Mouse (Mus musculus) testis, adult 2 months (tissue): Measurements from ENCODE around the gene Qk. TPM values are rescaled to one million over a fixed set of nuclear protein-coding genes. Genes with fewer than 3 reads are reported as not detected.

Experiments
- H3K27ac ChIP-seq: fragments of 200-500 bp; 2 replicates; pipeline ENCODE4 v1.5.1; 2012; ENCODE audit warnings: low read depth, low read length; ENCODE audit not compliant: control insufficient read depth, insufficient read depth
- H3K27me3 ChIP-seq: fragments of 200-500 bp; 2 replicates; pipeline ENCODE4 v1.6.1; 2012; ENCODE audit warnings: mild to moderate bottlenecking, low read length, moderate library complexity; ENCODE audit not compliant: control insufficient read depth, insufficient read depth
- H3K36me3 ChIP-seq: fragments of 200-500 bp; 2 replicates; pipeline ENCODE4 v1.6.1; 2012; ENCODE audit warnings: mild to moderate bottlenecking, low read length; ENCODE audit not compliant: control insufficient read depth, insufficient read depth
- H3K4me1 ChIP-seq: fragments of 200-500 bp; 2 replicates; pipeline ENCODE4 v1.6.1; 2012; ENCODE audit warnings: low read length; ENCODE audit not compliant: control insufficient read depth, insufficient read depth
- H3K4me3 ChIP-seq: fragments of 200-500 bp; 2 replicates; pipeline ENCODE4 v1.5.1; 2012; ENCODE audit warnings: low read depth, mild to moderate bottlenecking, low read length, moderate library complexity, mixed read lengths; ENCODE audit not compliant: control insufficient read depth
- CTCF ChIP-seq: fragments of 200-500 bp; IDR thresholded peaks from 2 replicates; pipeline ENCODE4 v1.5.1; 2012; ENCODE audit warnings: low read depth, mild to moderate bottlenecking, inconsistent platforms, low read length, moderate library complexity; ENCODE audit not compliant: control insufficient read depth, insufficient read depth, insufficient replicate concordance
- POLR2A ChIP-seq: fragments of 200-500 bp; IDR thresholded peaks from 2 replicates; pipeline ENCODE4 v1.6.1; 2012; ENCODE audit warnings: low read depth, mild to moderate bottlenecking, inconsistent platforms, low read length, moderate library complexity; ENCODE audit not compliant: control insufficient read depth
- polyA plus RNA-seq: library from polyadenylated mRNA; depleted of rRNA; stranded (reverse); fragments of >200 nt; gene quantifications from 2 replicates; pipeline ENCODE4 v1.2.3, GENCODE M21; 2012

The Qk gene
- polyA plus RNA-seq, 1 experiment: 197 TPM

GRCm38 (mm10) chr17:10317981-10318551 lies 1.6 kb downstream of the Qk start:
- Histone ChIP-seq H3K4me3 (peak overlapping the region; percentile 91), H3K4me1 (no peaks in the 10 kb centered on the region; the same call in 1 of the 2 replicates), H3K27me3 (no peaks in the 10 kb centered on the region), H3K36me3 (no peaks in the 10 kb centered on the region), H3K27ac (peak overlapping the region; percentile 91)
- TF ChIP-seq CTCF: no peak
- 0 out of 2 replicates have a peak, but pooled peaks have one; percentile 18 for TF ChIP-seq POLR2A

- no peak for TF ChIP-seq CTCF
- no peak for TF ChIP-seq POLR2A
- no peaks in the 10 kb centered on the region; the same call in 1 of the 2 replicates for H3K4me1 ChIP-seq
- H3K27me3 ChIP-seq: no peaks in the 10 kb centered on the region
- H3K27ac ChIP-seq: peak overlapping the region; percentile 91
- peak overlapping the region; percentile 91; the same call in 1 of the 2 replicates for H3K4me3 ChIP-seq
- H3K36me3 ChIP-seq: no peaks in the 10 kb centered on the region
Observed at GRCm38 (mm10) chr17:10317186-10317585, 2.5 kb downstream of the Qk start.

GRCm38 (mm10) chr17:10316446-10316845 lies 3.2 kb downstream of the Qk start:
- TF ChIP-seq POLR2A (no peak), CTCF (no peak)
- Histone ChIP-seq H3K4me3 (no peak overlapping the region), H3K27me3 (no peaks in the 10 kb centered on the region), H3K27ac (no peak overlapping the region), H3K4me1 (no peaks in the 10 kb centered on the region; the same call in 1 of the 2 replicates), H3K36me3 (no peaks in the 10 kb centered on the region)

DNA sequence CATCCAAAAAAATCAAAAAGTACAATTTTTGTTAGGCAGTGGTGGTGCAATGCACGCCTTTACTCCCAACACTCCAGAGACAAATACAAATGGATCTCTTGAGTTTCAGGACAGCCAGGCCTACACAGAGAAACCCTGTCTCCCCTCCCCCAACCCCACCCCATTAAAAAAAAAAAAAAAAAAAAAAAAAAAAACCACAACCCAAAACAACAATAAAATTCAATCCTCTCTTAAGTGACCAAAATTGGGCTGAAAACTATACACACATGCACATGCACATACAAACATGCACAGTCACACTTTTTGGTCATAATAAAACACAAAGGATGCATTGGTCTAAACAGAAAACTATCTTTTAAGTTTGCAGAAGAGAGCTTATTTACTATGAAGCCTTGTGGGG lies 9.6 kb downstream of the Qk start:
- H3K27me3 ChIP-seq: no peaks in the 10 kb centered on the region
- TF ChIP-seq CTCF (no peak), POLR2A (no peak)
- H3K4me1 ChIP-seq: peaks cover 5% of the 10 kb centered on the region
- no peak overlapping the region for H3K4me3 ChIP-seq
- H3K27ac ChIP-seq: no peak overlapping the region
- no peaks in the 10 kb centered on the region for H3K36me3 ChIP-seq

GRCm38 (mm10) chr17:10309135-10309623 lies 10.5 kb downstream of the Qk start:
- Histone ChIP-seq H3K27ac (no peak overlapping the region), H3K27me3 (no peaks in the 10 kb centered on the region), H3K4me3 (no peak overlapping the region), H3K4me1 (peaks cover 5% of the 10 kb centered on the region), H3K36me3 (no peaks in the 10 kb centered on the region)
- TF ChIP-seq CTCF: no peak
- no peak for TF ChIP-seq POLR2A

- TF ChIP-seq POLR2A (no peak), CTCF (no peak)
- Histone ChIP-seq H3K36me3 (no peaks in the 10 kb centered on the region), H3K27me3 (no peaks in the 10 kb centered on the region), H3K27ac (no peak overlapping the region), H3K4me3 (no peak overlapping the region), H3K4me1 (peaks cover 5% of the 10 kb centered on the region)
Observed at GRCm38 (mm10) chr17:10306424-10306823, 13.2 kb downstream of the Qk start.

DNA sequence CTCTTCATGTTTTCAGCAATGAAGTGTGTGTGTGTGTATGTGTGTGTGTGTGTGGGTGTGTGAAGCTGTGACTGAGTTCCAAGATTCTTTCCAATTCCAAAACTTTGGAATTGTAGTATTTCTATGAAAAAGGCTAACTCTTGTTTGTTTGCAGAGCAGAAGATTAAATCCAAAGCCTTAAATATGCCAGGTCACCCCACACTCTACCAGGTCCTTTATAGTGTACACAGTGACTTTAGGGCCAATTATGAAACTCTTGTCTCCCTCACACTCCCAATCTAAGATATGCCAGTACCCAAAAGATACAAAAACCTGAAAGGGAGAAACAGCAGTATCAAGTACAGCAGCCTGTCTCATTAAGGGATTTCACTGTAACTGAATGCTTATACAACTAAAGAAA lies 15.7 kb downstream of the Qk start:
- Histone ChIP-seq H3K4me3 (no peak overlapping the region), H3K36me3 (no peaks in the 10 kb centered on the region), H3K27ac (no peak overlapping the region), H3K4me1 (peaks cover 1% of the 10 kb centered on the region), H3K27me3 (no peaks in the 10 kb centered on the region)
- TF ChIP-seq POLR2A (no peak), CTCF (no peak)
